Mouse (Mus musculus) liver, embryonic 14.5 days (tissue): ENCODE measurements at regions not wholly inside any gene's neighbourhood (a gene's known extent, or its start where the extent isn't known, plus 50 kb on each side); places are given as distances from the start of the nearest gene placed in this dataset.

Experiments used
- ATAC-seq: fragments of 200-750 bp; cut with Nextera tagmentation; 2 replicates; pipeline ENCODE4 v1.8.0; 2017; ENCODE audit warnings: moderate number of reproducible peaks, mild to moderate bottlenecking, moderate library complexity; ENCODE audit not compliant: insufficient read depth
- DNase-seq, 3 experiments: peaks; one replicate each; pipeline ENCODE4 v3.0.0-alpha.2; 2012 to 2013; ENCODE audit warnings: low read depth in 3 of 3, low spot score in 3 of 3
- H3K27ac ChIP-seq: fragments of 300-500 bp; sonication (generic); 2 replicates; pipeline ENCODE4 v1.5.1; 2014; ENCODE audit warnings: moderate library complexity, mild to moderate bottlenecking, control low read depth, inconsistent platforms
- H3K27me3 ChIP-seq: fragments of 300-500 bp; sonication (generic); 2 replicates; pipeline ENCODE4 v1.6.1; 2014; ENCODE audit warnings: mild to moderate bottlenecking, low read length, moderate library complexity; ENCODE audit not compliant: control insufficient read depth, insufficient read depth
- H3K36me3 ChIP-seq: fragments of 300-500 bp; sonication (generic); replicated peaks from 2 replicates; pipeline ENCODE4 v1.6.1; 2014; ENCODE audit warnings: low read depth; ENCODE audit not compliant: control insufficient read depth, insufficient read depth
- H3K4me1 ChIP-seq, 2 experiments: fragments of 200-500 bp in 1 of 2; fragments of 300-500 bp in 1 of 2; sonication (generic) in 1 of 2; replicated peaks; 2 replicates each; pipeline ENCODE4 v1.6.1; 2012 to 2014; ENCODE audit warnings: antibody characterized with exemption in 1 of 2, inconsistent platforms in 1 of 2, low read length in 1 of 2; ENCODE audit not compliant: control insufficient read depth in 2 of 2, insufficient read depth in 2 of 2
- H3K4me2 ChIP-seq: fragments of 300-500 bp; sonication (generic); 2 replicates; pipeline ENCODE4 v1.6.1; 2014; ENCODE audit warnings: low read depth, mild to moderate bottlenecking, control low read depth, moderate library complexity
- H3K4me3 ChIP-seq, 2 experiments: fragments of 200-500 bp in 1 of 2; fragments of 300-500 bp in 1 of 2; sonication (generic) in 1 of 2; 2 replicates each; pipeline ENCODE4 v1.5.1; 2012 to 2014; ENCODE audit warnings: low read depth in 2 of 2, low read length in 2 of 2, mild to moderate bottlenecking in 2 of 2, control low read depth in 1 of 2, inconsistent platforms in 1 of 2, moderate library complexity in 1 of 2; ENCODE audit not compliant: insufficient read depth in 1 of 2
- H3K9ac ChIP-seq: fragments of 300-500 bp; sonication (generic); replicated peaks from 2 replicates; pipeline ENCODE4 v1.6.1; 2014; ENCODE audit warnings: mild to moderate bottlenecking, control low read depth, moderate library complexity
- H3K9me3 ChIP-seq: fragments of 300-500 bp; sonication (generic); 2 replicates; pipeline ENCODE4 v1.6.1; 2016; ENCODE audit warnings: low read length, mixed read lengths; ENCODE audit not compliant: control insufficient read depth
- CTCF ChIP-seq: IDR thresholded peaks from 2 replicates; pipeline ENCODE4 v1.5.1; 2016; ENCODE audit warnings: antibody characterized with exemption, low read depth, control low read depth
- EP300 ChIP-seq: IDR thresholded peaks from 2 replicates; pipeline ENCODE4 v1.6.1; 2016; ENCODE audit warnings: antibody characterized with exemption, low read depth
- WGBS: fragments of 180-500 bp; shearing (Covaris S2); extraction: QIAGEN DNeasy Blood & Tissue Kit; methylation state at CpG from one replicate; pipeline ENCODE4 v1.1.7; 2014; ENCODE audit not compliant: insufficient replicate concordance; 5-methylcytosine and 5-hydroxymethylcytosine counted together

DNA sequence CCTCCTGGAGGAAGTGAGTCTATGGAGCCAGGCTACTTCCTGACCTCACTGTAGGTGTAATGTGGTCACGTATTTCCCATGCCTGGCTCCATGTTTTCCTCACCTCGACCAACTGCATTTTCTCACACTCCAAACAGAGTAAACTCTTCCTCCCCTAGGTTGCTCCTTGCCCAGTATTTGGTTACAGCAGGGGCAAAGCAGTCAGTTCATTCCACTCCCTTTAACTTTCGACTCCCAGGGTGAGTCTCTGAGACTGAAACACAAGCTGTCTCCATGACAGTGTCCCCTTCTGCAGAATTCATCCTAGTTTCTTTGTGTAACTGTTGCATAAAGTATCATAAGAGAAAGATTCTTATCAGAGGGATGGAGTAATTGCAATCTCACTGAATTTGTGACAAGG lies 243.8 kb downstream of the Fat4 start:
- ATAC-seq (no peak), DNase-seq (no peak)
- Histone ChIP-seq H3K36me3 (no peaks in the 10 kb centered on the region), H3K27ac (no peak overlapping the region), H3K9ac (no peak overlapping the region), H3K4me2 (no peak overlapping the region), H3K9me3 (no peaks in the 10 kb centered on the region), H3K4me3 (no peak overlapping the region), H3K4me1 (no peaks in the 10 kb centered on the region), H3K27me3 (no peaks in the 10 kb centered on the region)
- TF ChIP-seq EP300 (no peak), CTCF (no peak)
- WGBS = 43% methylated on average over 3 of the region's 3 CpGs

DNA sequence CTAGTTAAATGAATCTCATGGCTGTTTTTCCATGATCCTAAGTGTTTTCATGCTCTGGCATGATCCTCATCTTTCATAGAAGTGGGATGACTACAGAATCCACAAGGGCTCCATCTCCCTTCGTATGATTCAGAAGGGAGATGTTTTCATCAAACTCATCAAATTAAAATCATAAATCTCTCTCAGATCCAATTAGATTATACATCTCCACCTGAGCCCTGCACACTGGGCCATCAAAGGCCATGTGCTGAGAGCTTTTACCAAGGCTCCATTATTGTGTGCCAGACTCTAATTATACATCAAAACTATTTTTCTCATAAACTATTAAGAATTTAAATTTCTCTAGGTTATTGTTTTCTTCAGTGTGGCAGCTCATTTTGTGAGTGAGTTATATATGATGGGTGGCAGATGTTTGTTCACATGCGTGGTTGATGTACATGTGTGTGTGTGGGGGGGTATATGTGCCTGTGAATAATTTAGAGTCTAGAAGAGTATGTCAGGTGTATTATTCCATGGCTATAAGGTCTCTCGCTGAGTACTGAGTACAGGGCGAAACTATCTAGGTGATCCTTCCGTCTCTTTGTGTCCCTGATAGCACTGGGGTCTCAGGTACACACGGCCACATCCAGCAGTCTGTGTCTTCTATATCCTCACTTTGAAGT lies 278.4 kb downstream of the Fat4 start:
- Histone ChIP-seq H3K27ac (no peak overlapping the region), H3K9ac (no peak overlapping the region), H3K27me3 (no peaks in the 10 kb centered on the region), H3K4me3 (no peak overlapping the region), H3K4me2 (no peak overlapping the region), H3K4me1 (no peaks in the 10 kb centered on the region), H3K36me3 (no peaks in the 10 kb centered on the region), H3K9me3 (no peaks in the 10 kb centered on the region)
- 67% methylated on average over 6 of the region's 6 CpGs for WGBS
- ATAC-seq = no peak
- TF ChIP-seq EP300 = no peak
- no peak for DNase-seq

DNA sequence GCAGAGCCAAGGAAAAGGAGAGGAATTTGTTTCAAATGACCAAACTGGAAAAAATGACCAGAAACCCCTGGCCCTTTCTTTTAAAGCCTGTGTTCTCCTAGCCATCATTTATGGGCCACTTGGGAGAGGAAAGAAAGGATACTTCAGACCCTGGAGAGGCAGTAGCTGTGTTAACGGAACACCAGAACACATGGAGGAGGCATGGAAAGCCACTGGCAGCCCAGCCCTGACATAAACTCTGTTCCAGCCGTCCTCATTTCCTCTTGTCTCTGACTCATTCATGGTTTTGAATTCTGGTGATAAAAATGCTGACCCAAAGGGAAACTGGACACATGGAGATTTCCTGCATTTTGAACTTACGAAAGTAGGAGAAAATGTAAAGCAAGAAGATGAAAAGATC lies 295.9 kb downstream of the Fat4 start:
- H3K36me3 ChIP-seq = no peaks in the 10 kb centered on the region
- H3K27ac ChIP-seq = no peak overlapping the region
- no peak overlapping the region for H3K4me2 ChIP-seq
- H3K9ac ChIP-seq = no peak overlapping the region
- no peaks in the 10 kb centered on the region for H3K4me1 ChIP-seq
- ATAC-seq = no peak
- no peak for DNase-seq
- no peaks in the 10 kb centered on the region for H3K27me3 ChIP-seq
- 41% methylated on average over 3 of the region's 3 CpGs for WGBS
- TF ChIP-seq CTCF (no peak), EP300 (no peak)
- H3K9me3 ChIP-seq = no peaks in the 10 kb centered on the region
- no peak overlapping the region for H3K4me3 ChIP-seq

- WGBS = 68% methylated on average over 6 of the region's 6 CpGs
- ATAC-seq = no peak
- no peaks in the 10 kb centered on the region for H3K9me3 ChIP-seq
- TF ChIP-seq CTCF (no peak), EP300 (no peak)
- no peak overlapping the region for H3K4me2 ChIP-seq
- no peaks in the 10 kb centered on the region for H3K4me1 ChIP-seq
- H3K36me3 ChIP-seq = no peaks in the 10 kb centered on the region
- H3K4me3 ChIP-seq = no peak overlapping the region
- H3K27me3 ChIP-seq = no peaks in the 10 kb centered on the region
- no peak overlapping the region for H3K9ac ChIP-seq
- no peak overlapping the region for H3K27ac ChIP-seq
- DNase-seq = no peak
Observed at GRCm38 (mm10) chr3:39195102-39195501, 308.4 kb downstream of the Fat4 start.

DNA sequence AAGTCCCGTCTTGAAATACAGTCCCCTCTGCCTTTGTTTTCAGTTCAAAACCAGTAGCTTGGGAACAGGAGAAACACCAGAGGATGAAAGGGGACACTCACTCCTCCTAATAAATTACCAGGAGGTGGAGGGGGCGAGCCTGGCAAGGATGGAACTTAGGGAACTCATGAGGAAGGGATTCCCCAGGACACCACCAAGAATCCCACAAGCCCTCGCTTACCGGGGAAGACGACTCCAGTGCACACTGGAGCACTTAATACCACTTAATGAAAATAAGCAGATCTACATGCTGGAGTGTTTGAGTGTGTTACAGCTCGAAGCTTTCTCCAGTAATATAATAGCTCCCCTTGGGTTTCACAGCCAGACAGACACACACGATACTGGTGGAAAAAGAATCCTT lies 315.9 kb downstream of the Fat4 start:
- Histone ChIP-seq H3K27me3 (no peaks in the 10 kb centered on the region), H3K4me2 (no peak overlapping the region), H3K4me3 (no peak overlapping the region), H3K9ac (no peak overlapping the region), H3K9me3 (no peaks in the 10 kb centered on the region), H3K4me1 (no peaks in the 10 kb centered on the region), H3K27ac (no peak overlapping the region), H3K36me3 (no peaks in the 10 kb centered on the region)
- WGBS = 66% methylated on average over 7 of the region's 7 CpGs
- no peak for ATAC-seq
- TF ChIP-seq CTCF (no peak), EP300 (no peak)
- no peak for DNase-seq
